Mouse (Mus musculus) induced T-regulatory cell, adult 2 months (primary cell): ENCODE results near the gene Pcdh7.
"Not testable (repeated sequence)": the region's sequence is repeated elsewhere in the genome, so short reads cannot be mapped to it uniquely, and the experiment has no call there.

Experiments
- DNase-seq: peaks from one replicate; pipeline ENCODE4 v3.0.0-alpha.2; 2012; ENCODE audit warnings: low read depth

The Pcdh7 gene

GRCm38 (mm10) chr5:58153966-58154365 lies 436.2 kb downstream of the Pcdh7 start:
- DNase-seq, result no peak

GRCm38 (mm10) chr5:58172218-58172617 lies 454.5 kb downstream of the Pcdh7 start:
- DNase-seq, result no peak

GRCm38 (mm10) chr5:58174335-58174734 lies 456.6 kb downstream of the Pcdh7 start:
- DNase-seq, result not testable (repeated sequence)

- DNase-seq, result no peak
These were observed 457.8 kb downstream of the Pcdh7 start for GRCm38 (mm10) chr5:58175532-58175931.
